Mouse (Mus musculus): ENCODE results near the gene Ddah1.
A peak's percentile ranks its signal among the peaks of the same experiment; 100 is the strongest.

The Ddah1 gene

GRCm38 (mm10) chr3:145816807-145817206 lies 58.3 kb downstream of the Ddah1 start:
- no peak for DNase-seq (ENCODE audit: low spot score)

- DNase-seq (ENCODE audit: low spot score), result no peak
Measured at GRCm38 (mm10) chr3:145817276-145817675, 58.8 kb downstream of the Ddah1 start.

GRCm38 (mm10) chr3:145820439-145820838 lies 62.0 kb downstream of the Ddah1 start:
- DNase-seq (ENCODE audit: low spot score), result no peak

DNA sequence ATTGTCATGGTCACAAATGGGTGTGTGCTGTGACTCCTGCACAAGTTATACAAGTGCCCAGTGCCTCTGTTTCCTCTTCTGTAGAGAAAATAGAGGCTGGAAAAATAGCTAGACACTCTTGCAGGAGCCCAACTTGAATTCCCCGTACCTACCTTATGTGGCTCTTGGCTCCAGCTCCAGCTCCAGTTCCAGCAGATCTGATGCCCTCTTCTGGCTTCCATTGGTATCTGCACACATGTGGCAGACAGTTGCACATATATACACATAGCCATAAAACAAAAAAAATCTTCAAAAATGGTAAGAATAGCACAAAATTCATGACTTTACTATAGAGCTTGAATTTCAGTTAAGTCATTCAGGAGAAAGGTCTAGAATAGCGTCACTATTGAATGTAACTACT lies 62.5 kb downstream of the Ddah1 start:
- DNase-seq (ENCODE audit: low spot score), result no peak

DNA sequence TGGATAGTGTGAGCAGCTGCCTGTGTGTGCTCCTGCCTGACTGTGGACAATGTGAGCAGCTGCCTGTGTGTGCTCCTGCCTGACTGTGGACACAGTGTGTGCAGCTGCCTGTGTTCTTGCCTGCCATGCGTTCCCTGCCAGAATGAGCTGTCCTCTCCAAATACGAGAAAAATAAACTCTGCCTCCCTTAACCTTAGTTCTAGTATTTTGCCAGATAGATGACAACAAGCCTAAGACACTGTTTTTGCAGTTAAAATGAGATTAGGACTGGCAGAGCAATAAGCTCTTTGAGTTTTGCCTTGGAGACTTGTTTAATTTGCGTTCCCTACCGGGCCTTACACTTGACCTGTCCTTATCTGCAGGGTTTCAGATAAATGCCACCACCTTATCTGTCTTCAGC lies 63.7 kb downstream of the Ddah1 start:
- no peak for DNase-seq (ENCODE audit: low spot score)

- no peak for DNase-seq (ENCODE audit: low spot score)
Measured at GRCm38 (mm10) chr3:145823661-145824060, 65.2 kb downstream of the Ddah1 start.

GRCm38 (mm10) chr3:145825416-145826055 lies 67.1 kb downstream of the Ddah1 start:
- DNase-seq (ENCODE audit: low spot score), result no peak

DNA sequence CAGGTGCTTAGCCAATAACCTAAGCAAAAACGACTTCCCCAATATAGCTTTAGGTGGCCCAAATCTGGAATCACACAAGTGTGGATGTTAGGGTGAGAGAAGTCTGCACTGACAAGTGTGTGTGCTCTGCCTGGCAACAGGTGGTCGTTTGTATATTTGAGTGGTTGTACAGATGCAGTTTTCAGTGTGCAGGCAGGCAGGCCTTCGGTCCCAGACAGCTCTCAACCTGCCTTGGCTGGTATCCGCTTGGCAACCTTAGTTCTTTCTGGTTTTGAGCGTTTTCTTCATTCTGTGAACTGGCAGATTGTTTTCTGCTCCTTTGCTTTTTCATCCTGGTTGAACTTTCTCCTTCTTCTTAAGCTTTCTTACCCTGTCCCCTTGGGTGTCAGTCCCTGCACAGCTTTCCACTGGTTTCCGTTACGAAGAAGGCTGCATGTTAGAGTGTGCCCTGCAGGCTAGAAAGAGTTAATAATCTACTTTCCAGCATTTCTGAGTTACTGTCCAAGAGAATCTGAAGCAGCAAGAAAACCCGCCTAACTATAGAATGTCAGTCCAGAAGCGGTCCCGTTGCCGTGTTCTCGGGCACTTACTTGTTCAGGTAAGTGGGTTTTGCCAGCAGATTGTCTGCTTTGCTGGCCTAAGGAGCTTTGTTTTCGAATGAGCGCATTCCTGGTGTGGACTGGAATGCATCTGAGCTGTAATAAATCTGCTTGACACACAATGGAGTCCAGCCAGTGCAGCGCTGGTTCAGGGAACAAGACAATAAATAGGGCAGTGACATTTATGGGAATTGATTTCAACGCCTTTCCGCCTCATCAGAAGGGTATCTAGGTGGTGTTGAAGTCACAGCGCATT lies 68.9 kb downstream of the Ddah1 start:
- DNase-seq (ENCODE audit: low spot score), result no peak

DNA sequence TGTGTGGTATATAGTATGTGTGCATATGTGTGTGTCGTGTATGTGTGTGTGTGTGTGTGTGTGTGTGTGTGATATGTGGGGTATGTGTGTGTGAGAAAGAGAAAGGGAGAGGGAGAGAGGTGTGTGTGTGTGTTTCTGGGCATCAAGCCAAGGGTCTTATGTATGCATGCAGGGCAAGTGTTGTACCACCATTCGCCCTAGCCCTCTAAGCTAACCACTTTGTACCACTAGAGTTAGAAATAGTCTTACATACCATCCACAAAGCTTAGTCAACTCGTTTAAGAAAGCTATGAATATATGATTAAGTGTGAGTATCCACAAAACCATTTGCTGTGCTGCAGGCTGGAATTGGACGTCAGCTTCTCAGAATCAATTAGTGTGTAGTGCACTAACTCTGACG lies 70.4 kb downstream of the Ddah1 start:
- no peak for DNase-seq (ENCODE audit: low spot score)

- peak; percentile 45 for DNase-seq (ENCODE audit: low spot score)
Measured at GRCm38 (mm10) chr3:145833948-145834538, 75.6 kb downstream of the Ddah1 start.

- DNase-seq (ENCODE audit: low spot score), result no peak
Measured at GRCm38 (mm10) chr3:145838281-145838680, 79.8 kb downstream of the Ddah1 start.

DNA sequence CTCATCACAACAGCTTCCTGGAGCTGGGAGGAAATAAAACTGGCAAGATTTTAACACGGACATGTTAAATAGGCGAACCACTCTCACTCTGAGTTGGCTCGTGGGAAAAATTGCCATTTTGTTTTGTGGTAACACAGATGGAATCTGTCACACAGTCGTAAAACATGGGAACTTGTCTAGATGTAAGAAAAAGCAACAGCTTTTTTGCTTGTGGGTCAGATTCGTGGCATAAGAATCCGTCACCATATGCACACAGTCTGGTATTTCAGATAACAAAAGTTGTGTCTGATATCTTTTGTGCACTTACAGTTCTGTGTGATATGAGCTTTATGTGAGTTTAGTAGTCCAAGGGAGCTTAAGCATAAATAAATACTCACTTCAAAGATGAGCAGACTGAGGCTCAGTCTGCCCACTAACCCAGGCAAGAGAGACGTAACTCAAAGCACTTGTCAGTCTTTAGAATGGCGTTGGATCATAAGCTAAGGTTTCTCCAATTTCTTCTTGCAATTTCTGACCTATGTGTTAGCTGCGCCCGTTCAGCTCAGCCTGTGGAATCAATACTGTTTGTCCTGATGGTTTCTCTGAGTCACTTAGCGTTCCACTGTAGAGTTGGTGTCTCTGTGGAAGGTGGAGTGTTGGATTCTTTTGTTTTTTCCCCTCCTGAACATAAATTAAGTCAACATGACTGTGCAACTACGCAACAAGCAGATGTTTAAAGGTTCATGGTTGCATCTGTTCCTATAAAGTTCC lies 83.7 kb downstream of the Ddah1 start:
- no peak for DNase-seq (ENCODE audit: low spot score)

- no peak for DNase-seq (ENCODE audit: low spot score)
Measured at GRCm38 (mm10) chr3:145843836-145844235, 85.4 kb downstream of the Ddah1 start.

- no peak for DNase-seq (ENCODE audit: low spot score)
Measured at GRCm38 (mm10) chr3:145844891-145845290, 86.4 kb downstream of the Ddah1 start.

DNA sequence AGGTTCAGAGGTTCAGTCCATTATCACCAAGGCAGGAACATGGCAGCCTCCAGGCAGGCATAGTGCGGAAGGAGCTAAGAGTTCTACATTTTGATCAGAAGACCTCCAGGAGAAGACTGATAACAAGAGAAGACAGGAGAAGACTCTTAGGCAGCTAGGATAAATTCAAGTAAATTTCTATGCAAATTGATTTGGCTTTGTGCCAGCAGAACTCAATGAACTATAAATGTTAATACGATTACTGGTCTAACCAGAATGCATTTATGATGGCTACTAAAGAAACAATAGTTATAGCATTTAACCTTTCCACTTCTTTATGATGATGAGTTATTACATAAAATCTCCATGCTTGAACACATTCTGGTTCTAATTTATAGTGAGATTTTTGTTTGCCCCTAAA lies 87.8 kb downstream of the Ddah1 start:
- no peak for DNase-seq (ENCODE audit: low spot score)

DNA sequence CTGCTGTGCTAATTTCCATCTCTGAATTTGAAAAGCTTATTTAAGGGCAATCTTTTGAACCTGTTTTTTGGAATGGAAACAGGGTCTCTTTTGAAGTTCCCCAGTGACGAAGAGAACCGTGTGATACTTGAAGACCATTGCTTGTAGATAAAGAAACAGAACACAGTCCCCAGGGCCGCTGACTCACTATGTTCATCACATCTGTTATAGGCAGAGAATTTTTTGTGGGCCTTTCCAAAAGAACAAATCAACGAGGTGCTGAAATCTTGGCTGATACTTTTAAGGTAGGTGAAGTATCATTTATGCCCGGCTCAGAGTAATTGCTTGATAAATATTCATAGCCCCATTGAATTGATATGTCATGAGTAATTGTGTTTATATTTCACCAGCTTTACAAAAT lies 93.6 kb downstream of the Ddah1 start:
- no peak for DNase-seq (ENCODE audit: low spot score)

DNA sequence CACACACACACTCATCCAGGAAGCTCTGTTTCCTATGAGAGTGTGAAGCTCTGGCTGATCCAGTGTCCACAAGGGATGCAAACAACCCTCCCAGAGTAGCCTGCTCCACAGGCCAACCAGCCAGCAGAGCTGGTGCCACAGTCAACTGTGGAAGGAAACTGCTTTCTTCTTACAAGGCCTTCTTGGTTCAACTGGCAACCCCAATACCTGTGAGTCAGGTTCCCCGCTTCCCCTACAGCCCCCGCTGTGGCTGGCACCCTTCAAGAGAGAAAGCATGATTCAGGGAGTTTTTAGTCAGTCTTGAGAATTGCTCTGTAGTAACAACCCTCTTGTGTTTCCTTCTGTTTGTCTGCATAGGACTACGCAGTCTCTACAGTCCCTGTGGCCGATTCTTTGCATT lies 94.3 kb downstream of the Ddah1 start:
- DNase-seq (ENCODE audit: low spot score), result no peak

DNA sequence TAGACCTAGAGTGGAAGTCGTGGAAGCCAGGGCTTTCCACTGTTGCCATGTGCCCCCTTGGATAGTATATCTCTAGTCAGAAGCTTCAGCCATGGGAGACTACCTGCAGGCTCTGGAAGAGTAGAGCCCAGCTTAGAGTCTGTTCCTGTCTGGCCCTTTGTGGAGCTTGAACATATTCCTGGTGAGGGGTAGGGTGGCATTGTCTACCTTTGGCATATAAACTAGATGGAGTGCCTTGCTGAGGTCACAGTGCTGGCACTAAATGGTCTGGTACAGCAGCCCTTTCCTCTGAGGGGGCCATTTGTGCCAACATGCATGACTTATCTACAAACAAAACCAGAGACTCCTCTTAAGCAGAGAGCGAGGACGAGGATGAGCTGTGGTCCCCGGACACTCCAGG lies 95.2 kb downstream of the Ddah1 start:
- DNase-seq (ENCODE audit: low spot score), result no peak

DNA sequence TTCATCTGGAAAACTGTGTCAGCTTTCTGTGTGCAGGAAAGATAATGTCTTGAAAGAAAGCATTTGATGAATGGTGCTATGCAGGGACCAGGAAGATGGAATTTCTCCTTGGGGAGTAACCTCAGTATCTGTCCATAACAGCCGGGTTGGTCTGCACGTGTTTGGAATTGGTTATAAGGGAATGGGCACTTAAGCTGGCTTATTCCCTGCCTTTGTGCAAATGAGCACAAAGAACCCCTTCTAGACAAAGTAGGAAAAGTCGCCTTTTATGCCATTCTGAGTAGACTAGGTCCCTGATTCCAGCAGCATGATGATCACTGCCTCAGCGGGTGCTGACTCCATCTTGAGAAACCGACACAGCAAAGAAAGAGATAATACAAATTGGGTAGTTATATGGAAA lies 96.0 kb downstream of the Ddah1 start:
- no peak for DNase-seq (ENCODE audit: low spot score)

DNA sequence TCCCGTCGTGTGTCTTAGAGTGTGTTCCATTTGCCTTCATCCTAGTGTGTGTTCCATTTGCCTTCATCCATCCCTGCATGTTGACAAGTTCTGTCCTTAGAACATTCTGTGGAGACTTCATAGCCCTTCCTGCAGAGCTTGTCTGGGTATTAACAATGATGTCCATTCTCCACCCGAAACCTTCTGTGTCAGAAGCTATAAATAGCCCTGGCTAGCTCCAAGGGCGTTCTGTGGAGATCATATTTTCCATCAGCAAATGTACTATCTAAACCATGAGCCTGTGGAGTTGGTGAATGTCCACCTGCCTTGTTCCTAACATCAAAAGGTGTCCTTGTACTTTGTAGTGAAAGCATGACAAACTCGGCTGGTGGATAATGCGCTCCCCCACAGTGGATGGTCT lies 96.8 kb downstream of the Ddah1 start:
- no peak for DNase-seq (ENCODE audit: low spot score)

- no peak for DNase-seq (ENCODE audit: low spot score)
Measured at GRCm38 (mm10) chr3:145858388-145858787, 99.9 kb downstream of the Ddah1 start.

DNA sequence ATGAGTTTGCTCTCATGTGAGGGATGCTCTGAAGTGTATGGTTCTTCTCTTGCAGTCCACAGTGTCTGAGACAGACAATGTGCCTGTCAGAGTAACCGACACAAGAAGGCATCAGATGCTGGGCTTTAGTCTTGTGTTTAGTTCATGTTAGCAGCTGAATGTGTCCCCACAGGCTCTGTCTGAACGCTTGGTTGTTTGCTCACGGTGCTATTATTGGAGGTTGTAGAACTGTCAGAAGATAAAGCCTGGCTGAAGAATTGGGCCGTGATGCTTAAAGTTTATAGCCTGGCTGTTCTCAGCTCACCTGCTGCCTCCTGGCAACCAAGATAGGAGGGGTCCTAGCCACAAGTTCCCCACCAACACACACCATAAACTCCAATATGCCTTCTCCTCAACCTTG lies 104.0 kb downstream of the Ddah1 start:
- DNase-seq (ENCODE audit: low spot score), result no peak

All from left cerebral cortex, adult 11 months (tissue).